Mouse (Mus musculus): ENCODE results near the gene Ifi27.

DNA sequence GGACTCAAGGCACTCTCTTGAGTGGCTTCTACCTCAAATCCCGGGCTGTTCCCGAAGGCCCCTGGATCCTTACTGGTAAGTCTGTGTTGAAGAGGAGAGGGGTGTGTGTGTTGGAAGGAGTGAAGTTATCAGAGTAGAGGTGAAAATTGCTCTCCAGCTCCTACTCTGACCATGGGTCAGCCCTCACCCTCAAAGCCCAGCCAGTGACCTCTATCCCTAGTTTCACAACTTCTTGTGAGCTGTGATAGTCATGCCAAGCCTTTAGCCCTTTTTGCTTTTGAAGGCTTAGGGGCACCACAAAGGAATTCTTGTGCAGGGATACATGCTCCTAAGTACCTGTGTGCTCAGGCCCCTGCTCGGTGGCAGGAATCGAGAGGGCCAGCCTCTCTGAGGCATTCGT, 47.7 kb downstream of the Ifi27 start:
- TF ChIP-seq CTCF (conservative IDR thresholded peaks at IDR 0.05; ENCODE audit: low read length): no peak
- no peak for TF ChIP-seq NANOG (IDR thresholded peaks at IDR 0.05; ENCODE audit: borderline replicate concordance, low read length)

Measured in E14TG2a.4 (cell line).